Mouse (Mus musculus): ENCODE measurements at regions not wholly inside any gene's neighbourhood (a gene's known extent, or its start where the extent isn't known, plus 50 kb on each side); places are given as distances from the start of the nearest gene placed in this dataset.
A peak's percentile ranks its signal among the peaks of the same experiment; 100 is the strongest.
"Not testable (repeated sequence)": the region's sequence is repeated elsewhere in the genome, so short reads cannot be mapped to it uniquely, and the experiment has no call there.

- peak; percentile 51 for DNase-seq (ENCODE audit: low read depth, low spot score)
Observed at GRCm38 (mm10) chr12:17852138-17852537, 161.5 kb downstream of the Hpcal1 start.

GRCm38 (mm10) chr12:17872491-17872890, 181.8 kb downstream of the Hpcal1 start:
- DNase-seq (ENCODE audit: low read depth, low spot score) = not testable (repeated sequence)

- DNase-seq (ENCODE audit: low read depth, low spot score) = peak; percentile 95
Observed at GRCm38 (mm10) chr12:17881371-17882116, 190.9 kb downstream of the Hpcal1 start.

- peak; percentile 9 for DNase-seq (ENCODE audit: low read depth, low spot score)
Observed at GRCm38 (mm10) chr12:17882117-17883116, 191.8 kb downstream of the Hpcal1 start.

GRCm38 (mm10) chr12:17891663-17892310, 201.1 kb downstream of the Hpcal1 start:
- DNase-seq (ENCODE audit: low read depth, low spot score) = peak; percentile 93

GRCm38 (mm10) chr12:17913058-17913457, 222.4 kb downstream of the Hpcal1 start:
- DNase-seq (ENCODE audit: low read depth, low spot score) = not testable (repeated sequence)

Measured in R1 (cell line).